Mouse (Mus musculus): ENCODE data around the gene Cmss1.

Gene Cmss1

GRCm38 (mm10) chr16:57606444-57607227 is at the start of gene Cmss1:
Gene Cmss1 (minus strand): TSS chr16:57606864.
- in situ Hi-C loops (cut with MboI; ENCODE audit: low sequenced_read_pairs): loop anchor here (10.0 kb wide), 2 partner anchors 362 to 492 kb away; no protein-coding TSS in a partner anchor

DNA sequence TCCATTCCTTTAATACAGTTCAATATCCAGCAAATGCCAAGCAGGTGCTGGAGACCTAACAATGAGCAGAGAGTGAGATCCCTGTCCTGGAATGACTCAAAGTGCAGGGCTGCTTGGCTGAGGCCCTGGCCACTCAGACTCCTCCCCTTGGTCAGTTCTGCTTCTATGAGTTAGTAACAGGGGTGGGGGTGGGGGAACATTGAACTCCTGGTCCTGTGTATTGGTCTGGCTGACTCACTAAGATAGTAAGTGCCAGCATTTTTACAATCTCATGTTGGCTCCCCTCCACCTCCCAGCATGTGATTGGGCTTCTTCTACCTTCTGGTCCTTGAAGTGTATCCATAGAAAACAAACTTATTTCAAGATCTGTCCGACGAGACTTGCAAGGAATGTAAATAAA is 43.2 kb upstream of the Cmss1 start:
- in situ Hi-C loops (cut with MboI; ENCODE audit: low sequenced_read_pairs): loop anchor here (25.0 kb wide), 1 partner anchor 637 kb away; no protein-coding TSS in a partner anchor

GRCm38 (mm10) chr16:57641346-57641885 is 34.8 kb upstream of the Cmss1 start:
- in situ Hi-C loops (cut with MboI; ENCODE audit: low sequenced_read_pairs): no loop called here

GRCm38 (mm10) chr16:57634766-57635165 is 28.1 kb upstream of the Cmss1 start:
- in situ Hi-C loops (cut with MboI; ENCODE audit: low sequenced_read_pairs): no loop called here

DNA sequence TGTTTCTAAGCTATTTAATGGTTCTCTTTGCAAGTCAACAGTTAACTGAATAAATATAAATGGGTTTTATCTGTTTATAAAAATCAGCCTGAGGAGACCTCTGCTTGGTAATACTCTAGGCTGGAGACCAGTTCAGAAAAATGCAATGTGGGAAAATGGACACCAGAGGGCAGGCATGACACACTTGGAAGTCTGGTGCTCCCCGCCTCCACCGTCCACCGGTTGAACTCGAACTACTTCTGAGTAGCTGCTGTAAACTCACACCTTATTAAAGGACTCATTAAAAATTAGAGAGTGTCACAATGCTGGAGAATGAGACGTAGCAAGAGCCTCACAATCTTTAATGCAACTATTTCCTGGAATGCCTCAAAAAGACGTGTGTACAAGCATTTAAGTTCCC is 27.5 kb upstream of the Cmss1 start:
- in situ Hi-C loops (cut with MboI; ENCODE audit: low sequenced_read_pairs): no loop called here

- in situ Hi-C loops (cut with MboI; ENCODE audit: low sequenced_read_pairs): no loop called here
Observed at GRCm38 (mm10) chr16:57611768-57612167, 5.1 kb upstream of the Cmss1 start.

DNA sequence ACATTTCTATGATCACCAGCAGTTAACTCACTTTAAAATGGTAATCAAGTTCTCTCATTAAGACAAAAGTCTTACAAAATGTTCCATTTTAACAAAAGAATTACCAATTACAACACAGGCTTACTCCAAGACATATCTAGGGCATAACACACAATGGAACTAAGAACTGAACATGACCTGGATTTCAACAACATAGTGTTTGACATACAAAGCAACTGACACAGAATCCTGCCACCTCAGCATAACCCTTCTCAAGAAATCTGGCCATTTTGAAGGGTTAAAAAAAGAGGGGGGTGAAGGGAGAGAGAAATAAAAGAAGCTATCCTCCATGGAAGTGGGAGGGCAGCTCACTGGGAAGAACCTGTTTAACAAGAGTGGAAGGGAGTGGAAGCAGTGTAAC is 5.6 kb downstream of the Cmss1 start:
- in situ Hi-C loops (cut with MboI; ENCODE audit: low sequenced_read_pairs): loop anchor here (10.0 kb wide), 2 partner anchors 356 to 486 kb away; no protein-coding TSS in a partner anchor

DNA sequence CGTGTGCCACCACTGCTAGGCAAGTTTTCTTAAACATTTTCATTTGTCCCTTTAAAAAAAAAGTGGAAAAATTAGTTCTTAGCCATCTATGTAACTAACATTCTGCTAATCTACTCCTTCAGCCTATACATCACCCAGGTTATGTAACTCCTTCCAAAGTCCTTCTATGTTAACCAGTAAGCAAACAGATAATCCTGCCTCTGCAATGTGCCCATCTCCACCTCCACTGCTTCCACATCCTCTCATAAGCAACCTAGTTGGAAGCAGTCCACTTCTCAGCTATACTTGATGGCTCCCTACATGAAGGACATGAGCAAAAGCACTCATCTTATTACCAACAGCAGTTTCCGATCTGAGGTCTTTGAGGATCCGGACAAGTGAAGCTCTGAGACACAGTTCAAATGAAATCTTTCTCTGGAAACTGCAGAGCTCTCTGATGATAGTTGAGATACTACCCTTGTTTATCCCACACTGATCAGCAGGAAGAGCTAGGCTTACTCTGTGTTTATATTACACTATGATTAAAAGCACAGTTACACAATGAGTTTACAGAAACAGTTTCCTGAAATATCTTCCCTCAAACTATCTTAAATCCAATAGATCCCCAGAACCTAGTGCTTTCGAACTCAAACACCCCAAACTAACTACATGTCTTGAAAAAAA is 9.2 kb downstream of the Cmss1 start:
- in situ Hi-C loops (cut with MboI; ENCODE audit: low sequenced_read_pairs): no loop called here

GRCm38 (mm10) chr16:57593422-57594157 is 13.1 kb downstream of the Cmss1 start:
- in situ Hi-C loops (cut with MboI; ENCODE audit: low sequenced_read_pairs): no loop called here

DNA sequence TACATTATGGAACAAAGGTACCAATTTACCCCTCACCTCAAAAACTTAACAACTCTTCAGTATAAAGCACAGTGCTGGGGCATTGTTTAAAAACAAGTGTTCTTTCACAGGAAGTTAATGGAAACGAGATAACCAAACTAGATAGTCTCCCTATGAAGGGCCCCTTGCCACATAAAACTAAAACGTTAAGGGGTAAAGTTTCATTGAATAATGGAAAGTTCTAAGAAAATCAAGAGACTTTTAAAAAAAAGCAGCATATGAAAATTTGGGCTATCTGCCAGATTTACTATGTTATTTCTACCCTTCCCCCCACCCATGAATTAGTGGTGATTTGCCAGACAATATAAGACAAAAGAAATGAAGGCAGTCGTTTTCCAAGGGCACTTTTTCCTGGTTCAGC is 21.5 kb downstream of the Cmss1 start:
- in situ Hi-C loops (cut with MboI; ENCODE audit: low sequenced_read_pairs): no loop called here

DNA sequence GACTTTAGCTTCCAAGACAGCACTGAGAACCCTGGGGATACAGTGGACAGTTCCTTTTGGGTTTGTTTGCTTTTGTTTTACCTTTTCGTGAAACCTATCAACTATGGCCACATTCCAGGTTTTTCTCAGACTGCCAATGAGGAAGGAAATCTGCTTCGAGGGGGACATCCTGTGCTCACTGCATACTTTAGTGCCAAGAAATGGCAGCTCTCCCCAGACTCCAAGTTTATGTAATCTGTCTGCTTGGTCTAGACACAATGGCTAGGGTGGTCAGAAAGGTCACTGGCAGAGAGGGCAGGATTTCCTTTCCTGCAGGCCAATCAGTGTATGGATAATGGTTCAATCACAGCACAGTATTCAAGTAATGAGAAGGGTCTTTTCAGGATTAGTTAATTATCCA is 24.7 kb downstream of the Cmss1 start:
- in situ Hi-C loops (cut with MboI; ENCODE audit: low sequenced_read_pairs): no loop called here

GRCm38 (mm10) chr16:57580041-57580440 is 26.6 kb downstream of the Cmss1 start:
- in situ Hi-C loops (cut with MboI; ENCODE audit: low sequenced_read_pairs): no loop called here

- in situ Hi-C loops (cut with MboI; ENCODE audit: low sequenced_read_pairs): loop anchor here (10.0 kb wide), 1 partner anchor 333 kb away; no protein-coding TSS in a partner anchor
Observed at GRCm38 (mm10) chr16:57577519-57577918, 29.1 kb downstream of the Cmss1 start.

DNA sequence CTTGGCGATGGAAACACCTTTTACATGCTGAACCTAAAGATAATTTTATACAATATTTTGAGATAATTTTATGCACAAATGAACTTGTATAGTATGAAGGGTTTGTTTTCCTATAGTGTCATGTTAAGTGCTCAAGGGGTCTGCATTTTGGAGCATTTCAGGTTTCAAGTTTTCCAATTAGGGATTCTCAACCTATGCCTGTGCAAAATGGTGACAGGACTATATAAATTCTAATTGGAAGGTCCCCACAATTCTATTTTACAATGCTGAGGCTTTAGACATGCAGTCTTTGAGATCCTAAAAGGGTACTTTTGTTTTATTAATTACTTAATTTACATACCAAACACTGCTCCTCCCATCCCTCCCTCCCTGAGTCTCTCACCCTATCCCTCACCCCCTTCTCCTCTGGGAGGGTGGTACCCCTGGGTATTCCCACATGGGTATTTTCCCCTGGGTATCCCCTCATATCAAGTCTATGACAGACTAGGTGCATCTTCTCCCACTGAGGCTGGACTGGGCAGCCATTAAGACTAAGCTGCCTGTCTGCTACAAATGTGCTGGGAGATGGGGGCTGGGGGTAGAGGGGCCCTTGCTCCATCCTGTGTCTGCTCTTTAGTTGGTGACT is 30.8 kb downstream of the Cmss1 start:
- in situ Hi-C loops (cut with MboI; ENCODE audit: low sequenced_read_pairs): loop anchor here (10.0 kb wide), 1 partner anchor 331 kb away; no protein-coding TSS in a partner anchor

DNA sequence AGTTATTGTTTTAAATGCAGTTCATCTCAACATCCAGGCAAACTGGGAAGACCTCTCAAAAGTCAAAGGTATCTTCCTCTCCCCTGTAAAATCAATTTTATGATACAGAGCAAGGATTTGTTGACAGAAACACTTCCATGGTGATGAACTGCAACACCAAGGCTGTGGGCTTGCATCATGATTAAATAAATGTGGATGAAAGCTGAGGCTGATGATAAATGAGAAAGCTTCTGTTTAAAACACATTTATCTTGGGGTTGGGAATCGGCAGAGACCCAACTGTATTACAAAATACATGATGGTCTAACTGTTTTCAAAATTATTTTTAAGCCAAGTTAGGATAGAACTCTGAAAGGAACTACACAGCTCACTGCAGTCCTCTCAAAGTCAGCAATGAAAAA is 32.8 kb downstream of the Cmss1 start:
- in situ Hi-C loops (cut with MboI; ENCODE audit: low sequenced_read_pairs): loop anchor here (10.0 kb wide), 1 partner anchor 329 kb away; no protein-coding TSS in a partner anchor

GRCm38 (mm10) chr16:57570789-57571311 is 35.8 kb downstream of the Cmss1 start:
- in situ Hi-C loops (cut with MboI; ENCODE audit: low sequenced_read_pairs): loop anchor here (10.0 kb wide), 1 partner anchor 326 kb away; no protein-coding TSS in a partner anchor

- in situ Hi-C loops (cut with MboI; ENCODE audit: low sequenced_read_pairs): no loop called here
Observed at GRCm38 (mm10) chr16:57568648-57569404, 37.8 kb downstream of the Cmss1 start.

DNA sequence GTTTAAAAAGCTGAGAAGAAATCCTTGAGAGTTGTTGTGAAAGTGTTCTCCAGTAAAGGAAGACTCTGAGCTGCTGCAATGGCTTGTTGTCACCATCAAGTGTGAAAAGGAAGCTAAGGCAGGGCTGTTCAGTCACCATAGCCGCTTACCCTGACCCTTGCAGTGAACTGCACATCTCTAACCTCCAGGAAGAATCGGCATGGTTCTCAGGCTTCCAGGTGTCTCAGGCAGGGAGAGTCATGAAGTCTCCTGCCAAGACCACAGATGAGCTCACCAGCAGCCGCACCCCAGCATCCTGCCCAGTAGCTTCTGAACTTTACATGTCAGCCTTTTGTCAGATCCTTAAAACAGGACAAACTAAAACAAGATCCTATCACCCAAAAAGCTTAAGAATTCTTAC is 40.4 kb downstream of the Cmss1 start:
- in situ Hi-C loops (cut with MboI; ENCODE audit: low sequenced_read_pairs): no loop called here

DNA sequence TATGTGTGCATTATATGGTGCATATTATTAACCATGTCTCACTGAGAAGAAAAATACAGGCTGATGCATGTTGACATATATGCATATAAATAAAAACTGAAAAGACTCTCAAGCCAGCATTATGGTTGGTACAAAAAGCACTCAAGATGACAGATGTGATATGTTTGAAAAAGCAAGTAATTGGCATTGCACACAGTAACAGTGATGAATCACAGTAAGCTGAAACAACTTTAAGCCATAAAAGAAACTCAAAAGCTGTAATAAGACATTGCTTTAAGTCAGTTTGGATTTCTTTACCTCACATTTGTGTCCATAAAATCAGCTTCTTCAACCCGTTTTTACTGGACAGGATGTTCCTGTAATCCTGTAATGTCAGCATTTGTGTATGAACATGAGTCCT is 41.9 kb downstream of the Cmss1 start:
- in situ Hi-C loops (cut with MboI; ENCODE audit: low sequenced_read_pairs): no loop called here
